Mouse (Mus musculus) heart, embryonic 12.5 days (tissue): ENCODE measurements at regions not wholly inside any gene's neighbourhood (a gene's known extent, or its start where the extent isn't known, plus 50 kb on each side); places are given as distances from the start of the nearest gene placed in this dataset.

Experiments
- ATAC-seq: fragments of 200-750 bp; cut with Nextera tagmentation; 2 replicates; pipeline ENCODE4 v1.8.0; 2017; ENCODE audit warnings: moderate TSS enrichment, moderate library complexity; ENCODE audit not compliant: insufficient number of reproducible peaks, low FRiP score
- H3K27ac ChIP-seq: fragments of 300-500 bp; sonication (generic); 2 replicates; pipeline ENCODE4 v1.5.1; 2016; ENCODE audit warnings: mild to moderate bottlenecking, moderate library complexity; ENCODE audit not compliant: poor library complexity, severe bottlenecking
- H3K27me3 ChIP-seq: fragments of 300-500 bp; sonication (generic); replicated peaks from 2 replicates; pipeline ENCODE4 v1.6.1; 2016; ENCODE audit warnings: mild to moderate bottlenecking, moderate library complexity
- H3K36me3 ChIP-seq: fragments of 300-500 bp; sonication (generic); 2 replicates; pipeline ENCODE4 v1.6.1; 2016; ENCODE audit warnings: mild to moderate bottlenecking, moderate library complexity
- H3K4me1 ChIP-seq: fragments of 300-500 bp; sonication (generic); replicated peaks from 2 replicates; pipeline ENCODE4 v1.6.1; 2016; ENCODE audit warnings: mild to moderate bottlenecking
- H3K4me2 ChIP-seq: fragments of 300-500 bp; sonication (generic); 2 replicates; pipeline ENCODE4 v1.6.1; 2016; ENCODE audit warnings: mild to moderate bottlenecking, moderate library complexity
- H3K4me3 ChIP-seq: fragments of 300-500 bp; sonication (generic); 2 replicates; pipeline ENCODE4 v1.5.1; 2016; ENCODE audit warnings: mild to moderate bottlenecking
- H3K9ac ChIP-seq: fragments of 300-500 bp; sonication (generic); 2 replicates; pipeline ENCODE4 v1.6.1; 2016; ENCODE audit warnings: mild to moderate bottlenecking, moderate library complexity
- H3K9me3 ChIP-seq: fragments of 300-500 bp; sonication (generic); replicated peaks from 2 replicates; pipeline ENCODE4 v1.6.1; 2016; ENCODE audit warnings: mild to moderate bottlenecking, moderate library complexity
- WGBS: fragments of 180-500 bp; shearing (Covaris S2); methylation state at CpG from one replicate; pipeline ENCODE4 v1.1.7; 2016; 5-methylcytosine and 5-hydroxymethylcytosine counted together

DNA sequence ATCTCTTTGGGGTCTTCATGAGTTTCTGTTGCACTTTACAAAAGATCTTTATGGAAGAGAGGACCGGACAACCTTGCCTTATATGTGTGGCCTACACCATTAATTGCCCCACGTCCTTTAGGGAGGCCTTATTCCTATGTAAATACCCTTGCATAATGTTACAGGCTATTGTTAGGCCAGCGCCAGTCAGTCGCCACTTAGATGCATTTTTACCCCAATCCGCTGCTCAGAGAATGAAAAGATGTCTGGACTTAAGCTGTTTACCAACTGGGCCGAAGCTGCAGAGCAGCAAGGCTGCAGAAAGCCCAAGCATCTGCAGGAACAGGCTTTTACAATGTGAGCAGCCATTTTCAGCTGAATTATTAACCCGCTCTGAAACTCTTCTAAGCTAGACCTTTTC, 79.5 kb upstream of the Otx2 start:
- peaks cover 12% of the 10 kb centered on the region; the same call in 1 of the 2 replicates for H3K27me3 ChIP-seq
- ATAC-seq: no peak
- no peak overlapping the region for H3K27ac ChIP-seq
- H3K4me1 ChIP-seq: peaks cover 5% of the 10 kb centered on the region; the same call in 1 of the 2 replicates
- no peak overlapping the region for H3K9ac ChIP-seq
- 63% methylated on average over 7 of the region's 7 CpGs for whole genome bisulfite sequencing
- H3K9me3 ChIP-seq: no peaks in the 10 kb centered on the region
- H3K4me3 ChIP-seq: no peak overlapping the region
- no peaks in the 10 kb centered on the region for H3K36me3 ChIP-seq
- no peak overlapping the region for H3K4me2 ChIP-seq

DNA sequence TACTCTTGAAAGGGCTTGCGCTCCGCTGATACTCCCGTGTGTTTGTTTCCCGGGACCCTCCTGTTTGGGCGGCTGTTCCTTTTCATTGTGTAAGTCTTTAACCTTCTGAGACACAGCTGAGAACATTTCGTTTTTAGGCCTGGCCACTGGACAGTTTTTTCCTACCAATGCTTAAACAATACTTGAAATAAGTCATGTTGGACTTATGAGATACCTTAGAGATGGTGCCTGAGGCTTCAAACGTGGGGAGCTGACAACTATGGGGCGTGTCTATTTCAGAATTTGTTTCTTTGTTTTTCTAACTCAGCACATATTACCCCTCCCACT, 78.9 kb upstream of the Otx2 start:
- no peak overlapping the region for H3K27ac ChIP-seq
- peak overlapping the region; percentile 38 for H3K4me3 ChIP-seq
- no peaks in the 10 kb centered on the region for H3K36me3 ChIP-seq
- peaks cover 12% of the 10 kb centered on the region; the same call in 1 of the 2 replicates for H3K27me3 ChIP-seq
- no peaks in the 10 kb centered on the region for H3K9me3 ChIP-seq
- no peak overlapping the region for H3K9ac ChIP-seq
- peak overlapping the region; percentile 65 for H3K4me2 ChIP-seq
- H3K4me1 ChIP-seq: peaks cover 5% of the 10 kb centered on the region; the same call in 1 of the 2 replicates
- WGBS: 39% methylated on average over 8 of the region's 8 CpGs
- ATAC-seq: no peak

DNA sequence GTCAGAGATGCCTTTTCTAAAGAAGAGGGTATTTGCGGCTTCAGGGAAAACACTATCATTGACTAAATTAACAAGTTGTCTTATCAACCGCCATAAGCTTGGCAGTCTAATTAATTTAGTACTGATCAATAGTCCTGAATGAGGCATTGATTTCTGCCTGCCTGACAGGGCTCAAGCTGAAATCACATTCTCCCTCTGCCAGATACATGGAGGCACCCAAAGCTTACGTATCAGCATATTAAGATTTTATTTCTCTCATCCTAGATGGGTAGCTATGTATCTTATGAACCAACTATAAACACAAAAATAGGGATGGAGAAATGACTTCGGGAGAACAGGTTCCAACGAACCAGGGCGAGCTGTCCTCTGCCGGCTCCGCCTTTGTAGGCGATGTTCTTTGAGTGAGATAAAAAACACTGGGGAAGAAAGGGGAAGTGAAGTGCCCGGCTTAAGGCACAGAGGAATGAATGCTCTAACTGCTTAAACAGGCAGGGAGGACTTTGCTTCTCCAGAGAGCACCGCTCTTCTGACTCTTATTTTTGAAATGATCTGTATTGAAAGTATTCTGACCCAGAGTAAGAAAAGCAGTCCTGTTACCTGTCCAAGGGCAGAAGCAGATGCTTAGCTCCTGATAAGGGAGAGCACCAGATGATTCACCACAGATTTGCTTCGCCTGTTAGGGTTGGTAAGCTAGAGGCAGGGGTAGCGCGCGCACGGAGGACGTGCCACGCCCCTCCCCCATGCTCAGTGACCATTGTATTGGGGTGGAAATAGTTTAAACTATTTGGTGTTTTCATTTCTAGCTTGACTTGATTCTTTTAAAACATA, 78.3 kb upstream of the Otx2 start:
- WGBS: 11% methylated on average over 18 of the region's 18 CpGs
- H3K4me3 ChIP-seq: peak overlapping the region; percentile 38
- no peaks in the 10 kb centered on the region for H3K36me3 ChIP-seq
- H3K27me3 ChIP-seq: peaks cover 12% of the 10 kb centered on the region; the same call in 1 of the 2 replicates
- 0 out of 2 replicates have a peak, but pooled peaks cover under 1% of the 10 kb centered on the region for H3K9me3 ChIP-seq
- ATAC-seq: no peak
- no peak overlapping the region for H3K9ac ChIP-seq
- H3K4me2 ChIP-seq: peak overlapping the region; percentile 65
- H3K27ac ChIP-seq: no peak overlapping the region
- peaks cover 5% of the 10 kb centered on the region; the same call in 1 of the 2 replicates for H3K4me1 ChIP-seq

DNA sequence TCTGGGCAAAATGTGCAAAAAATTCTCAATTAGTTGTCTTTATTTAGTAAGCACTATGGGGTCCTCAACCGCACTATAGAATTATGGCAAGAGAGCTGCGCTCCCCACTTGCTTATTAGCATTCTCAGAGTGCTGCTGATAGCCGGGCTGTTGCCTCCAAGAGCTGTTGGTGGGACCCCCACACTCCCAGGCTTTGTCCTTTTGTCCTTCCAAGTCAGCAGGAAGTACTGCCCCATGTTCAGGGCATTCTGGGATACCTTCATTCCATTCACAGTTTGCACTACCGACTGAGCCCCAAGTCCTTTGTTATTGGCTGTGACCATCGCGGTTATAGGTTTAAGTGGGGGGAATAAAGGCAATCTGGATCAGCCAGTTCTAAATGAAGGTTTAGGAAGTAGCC, 77.4 kb upstream of the Otx2 start:
- peaks cover 4% of the 10 kb centered on the region; the same call in 1 of the 2 replicates for H3K9me3 ChIP-seq
- H3K4me3 ChIP-seq: no peak overlapping the region
- 33% methylated on average over 6 of the region's 6 CpGs for whole genome bisulfite sequencing
- H3K4me2 ChIP-seq: no peak overlapping the region
- no peak for ATAC-seq
- no peak overlapping the region for H3K9ac ChIP-seq
- H3K4me1 ChIP-seq: peaks cover 5% of the 10 kb centered on the region; the same call in 1 of the 2 replicates
- no peak overlapping the region for H3K27ac ChIP-seq
- H3K36me3 ChIP-seq: no peaks in the 10 kb centered on the region
- peaks cover 12% of the 10 kb centered on the region; the same call in 1 of the 2 replicates for H3K27me3 ChIP-seq

DNA sequence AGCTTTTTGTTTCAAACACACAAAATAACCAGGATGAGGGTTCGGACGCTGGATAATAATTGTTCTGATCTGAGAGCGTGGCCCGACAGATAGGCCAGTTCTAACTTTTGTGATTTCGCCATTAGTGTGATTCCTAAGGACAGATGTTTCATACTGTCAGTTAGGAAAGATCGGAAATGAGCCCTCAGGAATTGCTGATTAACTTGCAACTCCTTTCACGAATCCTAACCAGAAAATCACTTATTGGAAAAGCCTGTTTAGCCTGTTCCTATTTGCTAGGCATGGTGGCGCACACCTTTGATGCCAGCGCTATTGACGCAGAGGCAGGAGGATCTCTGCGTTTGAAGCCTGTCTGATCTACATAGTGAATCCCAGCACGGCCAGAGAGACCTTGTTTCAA, 75.4 kb upstream of the Otx2 start:
- no peak overlapping the region for H3K4me3 ChIP-seq
- no peak overlapping the region for H3K9ac ChIP-seq
- no peaks in the 10 kb centered on the region for H3K36me3 ChIP-seq
- peaks cover 5% of the 10 kb centered on the region; the same call in 1 of the 2 replicates for H3K9me3 ChIP-seq
- peaks cover 5% of the 10 kb centered on the region; the same call in 1 of the 2 replicates for H3K4me1 ChIP-seq
- H3K4me2 ChIP-seq: no peak overlapping the region
- H3K27me3 ChIP-seq: peaks cover 9% of the 10 kb centered on the region; the same call in 1 of the 2 replicates
- no peak overlapping the region for H3K27ac ChIP-seq
- 89% methylated on average over 12 of the region's 12 CpGs for WGBS
- no peak for ATAC-seq

DNA sequence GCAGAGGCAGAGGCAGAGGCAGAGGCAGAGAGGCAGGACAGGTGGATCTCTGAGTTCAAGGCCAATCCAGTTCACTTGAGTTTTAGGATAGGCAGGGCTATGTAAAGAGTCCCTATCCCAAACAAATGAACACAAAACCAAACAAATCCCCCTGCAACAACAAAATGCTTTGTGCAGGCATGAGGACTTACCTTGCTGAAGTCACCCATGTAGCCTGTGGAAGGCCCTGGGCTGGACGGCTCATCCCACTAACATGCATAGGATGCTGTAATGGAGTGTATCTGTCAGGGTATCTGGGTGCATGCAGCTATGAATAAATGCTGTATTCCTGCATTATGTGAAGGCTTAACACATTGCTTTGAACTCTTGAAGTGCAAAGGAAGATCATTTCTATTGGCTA, 74.3 kb upstream of the Otx2 start:
- 90% methylated on average over 1 of the region's 1 CpGs for WGBS
- H3K9ac ChIP-seq: no peak overlapping the region
- no peak overlapping the region for H3K4me3 ChIP-seq
- no peak overlapping the region for H3K27ac ChIP-seq
- H3K27me3 ChIP-seq: 0 out of 2 replicates have a peak, but pooled peaks cover 3% of the 10 kb centered on the region
- H3K4me2 ChIP-seq: no peak overlapping the region
- peaks cover 5% of the 10 kb centered on the region; the same call in 1 of the 2 replicates for H3K4me1 ChIP-seq
- no peak for ATAC-seq
- peaks cover 8% of the 10 kb centered on the region; the same call in 1 of the 2 replicates for H3K9me3 ChIP-seq
- H3K36me3 ChIP-seq: no peaks in the 10 kb centered on the region

DNA sequence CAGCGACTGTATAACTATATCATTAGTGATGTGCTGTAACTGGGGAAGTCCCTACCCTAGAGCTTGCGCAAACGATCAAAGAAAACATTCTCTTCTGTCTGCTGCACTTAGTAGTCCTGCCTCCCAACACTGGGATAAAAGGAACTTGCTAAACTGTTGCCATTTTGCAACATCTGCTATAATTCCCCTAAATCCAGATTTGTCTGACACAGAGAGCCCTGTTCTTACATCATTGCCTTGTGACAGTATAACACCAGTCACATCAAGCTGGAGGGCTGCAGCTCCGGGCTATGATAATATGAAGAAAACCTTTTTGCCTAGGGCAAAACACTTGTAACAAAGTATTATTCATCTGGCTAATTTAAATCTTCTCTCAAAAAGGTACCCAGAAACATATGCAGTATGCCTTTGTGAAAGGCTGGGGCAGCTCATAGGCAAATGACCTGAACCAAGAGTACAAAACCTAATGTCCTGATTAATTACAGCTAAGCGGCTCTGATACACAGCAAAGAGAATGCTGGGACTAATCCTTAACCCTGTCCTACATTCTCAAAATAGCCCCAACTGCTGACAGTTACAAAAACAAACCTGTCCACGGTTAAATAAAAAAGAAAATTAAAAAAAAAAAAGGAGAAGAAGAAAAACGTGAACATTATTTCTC, 67.5 kb upstream of the Otx2 start:
- H3K9ac ChIP-seq: no peak overlapping the region
- no peak overlapping the region for H3K27ac ChIP-seq
- 69% methylated on average over 7 of the region's 7 CpGs for WGBS
- 0 out of 2 replicates have a peak, but pooled peaks cover 4% of the 10 kb centered on the region for H3K9me3 ChIP-seq
- ATAC-seq: no peak
- H3K36me3 ChIP-seq: no peaks in the 10 kb centered on the region
- H3K27me3 ChIP-seq: no peaks in the 10 kb centered on the region
- no peak overlapping the region for H3K4me3 ChIP-seq
- H3K4me2 ChIP-seq: no peak overlapping the region
- H3K4me1 ChIP-seq: no peaks in the 10 kb centered on the region

DNA sequence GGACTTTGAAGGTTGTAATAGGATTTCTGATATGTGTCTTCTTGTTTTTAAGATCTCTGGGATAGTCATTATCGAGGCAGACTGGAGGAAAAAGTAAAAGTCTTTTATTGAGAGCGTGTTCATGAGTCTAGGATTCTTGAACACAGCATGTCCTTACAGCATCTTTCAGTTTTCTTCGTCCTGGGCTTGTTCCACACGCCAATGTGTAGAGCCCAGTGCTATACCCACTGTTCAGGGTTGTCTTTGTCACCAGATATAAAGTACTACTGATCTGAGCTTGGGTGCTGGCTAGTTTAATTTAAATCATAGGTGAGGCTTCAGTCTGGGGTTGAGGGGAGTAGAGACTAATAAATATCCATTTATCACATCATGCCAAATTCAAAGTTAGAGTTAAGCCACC, 65.5 kb upstream of the Otx2 start:
- H3K27ac ChIP-seq: no peak overlapping the region
- ATAC-seq: no peak
- H3K27me3 ChIP-seq: no peaks in the 10 kb centered on the region
- 0 out of 2 replicates have a peak, but pooled peaks cover 4% of the 10 kb centered on the region for H3K9me3 ChIP-seq
- H3K4me2 ChIP-seq: no peak overlapping the region
- H3K36me3 ChIP-seq: no peaks in the 10 kb centered on the region
- 74% methylated on average over 4 of the region's 4 CpGs for WGBS
- no peaks in the 10 kb centered on the region for H3K4me1 ChIP-seq
- H3K9ac ChIP-seq: no peak overlapping the region
- no peak overlapping the region for H3K4me3 ChIP-seq

DNA sequence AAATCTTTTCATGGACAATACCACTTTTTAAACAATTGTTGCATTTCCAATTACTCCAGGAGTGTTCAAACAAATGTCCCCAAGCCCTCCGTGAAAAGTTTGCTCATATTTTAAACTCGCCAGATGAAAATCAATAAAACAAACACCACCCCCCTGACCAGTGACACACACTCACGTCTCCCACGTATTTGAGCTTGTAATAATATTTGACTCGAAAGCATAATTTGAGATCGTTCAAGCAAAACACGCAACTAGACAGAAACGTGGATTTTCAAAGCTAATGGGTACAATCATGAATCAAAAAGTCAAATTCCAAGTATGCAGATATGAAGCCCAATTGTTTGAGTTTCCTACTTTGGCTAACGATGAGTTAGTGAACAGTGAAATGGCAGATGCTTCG, 65.0 kb upstream of the Otx2 start:
- no peak for ATAC-seq
- 85% methylated on average over 10 of the region's 10 CpGs for WGBS

DNA sequence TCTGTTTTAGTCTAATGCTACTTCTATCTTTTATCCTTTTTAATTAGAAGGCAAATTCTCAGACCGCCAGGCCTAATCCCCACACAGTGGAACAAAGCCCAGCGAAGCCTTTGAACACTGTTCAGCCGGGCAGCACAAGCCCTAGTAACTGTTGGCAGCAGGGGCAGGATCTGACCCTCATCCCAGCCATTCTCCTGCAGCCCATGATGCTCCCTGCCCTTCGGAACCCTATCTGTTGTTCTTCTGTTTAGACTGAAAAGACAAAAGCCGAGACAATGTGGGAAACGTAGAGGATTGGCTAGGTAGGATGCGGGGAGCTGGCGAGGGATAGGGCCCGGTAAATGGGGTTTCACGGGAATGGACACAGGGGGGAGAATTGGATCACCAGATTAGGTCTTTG, 64.6 kb upstream of the Otx2 start:
- no peaks in the 10 kb centered on the region for H3K36me3 ChIP-seq
- no peak overlapping the region for H3K4me2 ChIP-seq
- no peak overlapping the region for H3K27ac ChIP-seq
- H3K4me1 ChIP-seq: no peaks in the 10 kb centered on the region
- H3K9ac ChIP-seq: no peak overlapping the region
- no peak overlapping the region for H3K4me3 ChIP-seq
- no peak for ATAC-seq
- no peaks in the 10 kb centered on the region for H3K27me3 ChIP-seq
- 74% methylated on average over 10 of the region's 10 CpGs for WGBS
- H3K9me3 ChIP-seq: no peaks in the 10 kb centered on the region

More for the DNA sequence above, 65.0 kb upstream of the Otx2 start:
- Histone ChIP-seq H3K27ac (no peak overlapping the region), H3K4me3 (no peak overlapping the region), H3K9ac (no peak overlapping the region), H3K27me3 (no peaks in the 10 kb centered on the region), H3K4me1 (no peaks in the 10 kb centered on the region), H3K9me3 (no peaks in the 10 kb centered on the region), H3K36me3 (no peaks in the 10 kb centered on the region), H3K4me2 (no peak overlapping the region)
